Mouse (Mus musculus) gastrocnemius, adult 2 months (tissue): Measurements from ENCODE around the gene Dio3. TPM values are rescaled to one million over a fixed set of nuclear protein-coding genes. Genes with fewer than 3 reads are reported as not detected.

Experiments
- DNase-seq: peaks from one replicate; pipeline ENCODE4 v3.0.0; 2022
- H3K27ac ChIP-seq: fragments of 200-600 bp; 2 replicates; pipeline ENCODE4 v1.8.1; 2022; ENCODE audit warnings: mild to moderate bottlenecking
- H3K4me3 ChIP-seq: fragments of 200-600 bp; 2 replicates; pipeline ENCODE4 v1.8.1; 2022; ENCODE audit warnings: mild to moderate bottlenecking, moderate library complexity
- CTCF ChIP-seq: fragments of 200-600 bp; IDR thresholded peaks from 2 replicates; pipeline ENCODE4 v1.8.1; 2022; ENCODE audit warnings: antibody characterized with exemption, mild to moderate bottlenecking, moderate library complexity
- intact Hi-C: fragments of 180-260 bp; cut with DNase I; formaldehyde crosslinking; loops from one replicate; pipeline ENCODE4 v1.15.1; 2025
- microRNA-seq: library from miRNA; unstranded; fragments of <30 nt; microRNA quantifications from one replicate; pipeline ENCODE4 v1.2.0, GENCODE M21; 2021
- total RNA-seq, 2 experiments: library from RNA; stranded (reverse); gene quantifications; 2 replicates each; pipeline ENCODE4 v1.2.3; 2021

The Dio3 gene
- total RNA-seq, 2 experiments from 2014 or later = 0.43 TPM; not detected in 1

- intact Hi-C loops = no loop called here
- DNase-seq = no peak
- Histone ChIP-seq H3K27ac (no peak overlapping the region), H3K4me3 (no peak overlapping the region)
- TF ChIP-seq CTCF = no peak
Measured at GRCm38 (mm10) chr12:110269686-110270085, 9.2 kb upstream of the Dio3 start.

GRCm38 (mm10) chr12:110276034-110276433 is 2.8 kb upstream of the Dio3 start:
- DNase-seq = no peak
- Histone ChIP-seq H3K4me3 (no peak overlapping the region), H3K27ac (no peak overlapping the region)
- intact Hi-C loops = no loop called here
- TF ChIP-seq CTCF = peak; percentile 9; the same call in 1 of the 2 replicates

- Histone ChIP-seq H3K27ac (peak overlapping the region; percentile 38; the same call in 1 of the 2 replicates), H3K4me3 (peak overlapping the region; percentile 60)
- TF ChIP-seq CTCF = no peak
- DNase-seq = no peak
- intact Hi-C loops = no loop called here
Measured at GRCm38 (mm10) chr12:110277259-110277964, 1.5 kb upstream of the Dio3 start.

GRCm38 (mm10) chr12:110277965-110278307 is 932 bp upstream of the Dio3 start:
- Histone ChIP-seq H3K27ac (peak overlapping the region; percentile 38; the same call in 1 of the 2 replicates), H3K4me3 (peak overlapping the region; percentile 60)
- peak; percentile 32 for TF ChIP-seq CTCF
- intact Hi-C loops = no loop called here
- peak; percentile 46 for DNase-seq

DNA sequence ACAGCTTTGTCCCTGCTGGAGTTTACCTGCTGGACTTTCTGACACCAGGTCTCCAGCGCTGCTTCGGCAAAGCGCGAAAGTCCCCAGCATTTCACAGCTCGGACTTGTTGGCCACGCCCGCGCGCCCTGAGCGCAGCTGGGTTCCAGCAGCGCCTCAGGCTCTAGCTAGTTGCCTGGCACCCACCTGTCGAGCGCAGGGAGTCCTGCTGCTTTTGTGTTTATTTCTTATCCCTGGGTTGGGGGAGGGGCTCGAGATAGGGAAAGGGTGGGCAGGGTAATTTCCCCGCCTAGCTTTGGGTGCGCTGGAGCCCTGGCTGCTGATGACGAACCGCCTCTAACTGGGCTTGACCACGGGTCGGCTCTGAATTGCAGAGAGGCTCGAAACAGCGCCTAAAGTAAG is 1.5 kb downstream of the Dio3 start:
- no peak overlapping the region for H3K4me3 ChIP-seq
- no peak overlapping the region for H3K27ac ChIP-seq
- intact Hi-C loops = no loop called here
- no peak for TF ChIP-seq CTCF
- no peak for DNase-seq

DNA sequence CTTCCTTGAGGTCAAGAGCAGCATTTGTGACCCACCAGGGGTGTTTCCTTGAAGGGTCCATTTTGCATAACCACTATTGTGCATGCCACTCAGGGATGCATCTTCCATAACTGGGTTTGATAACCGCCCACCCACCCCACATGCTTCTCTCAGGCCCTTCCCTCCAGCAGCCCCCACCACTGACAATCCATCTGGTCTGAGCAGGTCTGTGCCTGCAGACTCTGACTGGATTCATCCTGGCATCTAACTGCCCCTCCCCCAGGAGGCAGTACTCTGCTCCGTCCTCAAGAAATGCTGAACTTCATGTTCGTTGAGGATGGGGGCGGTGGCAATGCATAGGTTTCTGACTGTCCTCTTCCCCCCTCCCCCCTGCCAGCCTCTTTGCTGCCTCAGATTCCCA is 4.9 kb downstream of the Dio3 start:
- intact Hi-C loops = no loop called here
- Histone ChIP-seq H3K4me3 (no peak overlapping the region), H3K27ac (no peak overlapping the region)
- TF ChIP-seq CTCF = no peak
- no peak for DNase-seq

DNA sequence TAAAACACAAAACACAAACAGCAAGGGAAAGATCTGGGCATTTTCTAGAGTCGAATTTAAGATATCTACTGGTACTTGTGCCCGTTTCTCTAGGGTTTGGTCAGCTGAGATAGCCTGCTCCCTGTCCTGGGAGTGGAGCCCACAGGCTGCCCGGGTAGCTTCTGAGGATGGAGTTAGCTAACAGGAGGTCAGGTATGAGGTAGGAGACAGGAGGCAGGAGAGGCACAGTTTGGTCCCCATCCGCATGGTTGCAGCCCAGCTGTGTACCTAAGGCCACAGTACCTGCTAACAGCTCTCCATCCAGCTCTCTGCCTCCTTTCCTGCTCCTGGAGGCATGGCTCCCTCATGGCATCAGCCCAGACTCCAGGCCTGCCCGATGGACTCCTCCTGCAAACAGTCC is 13.9 kb downstream of the Dio3 start:
- no peak overlapping the region for H3K27ac ChIP-seq
- DNase-seq = no peak
- intact Hi-C loops = no loop called here

GRCm38 (mm10) chr12:110294891-110295290 is 16.0 kb downstream of the Dio3 start:
- Histone ChIP-seq H3K4me3 (no peak overlapping the region), H3K27ac (no peak overlapping the region)
- intact Hi-C loops = no loop called here
- DNase-seq = no peak
- TF ChIP-seq CTCF = no peak

More for the DNA sequence above, 13.9 kb downstream of the Dio3 start:
- no peak for TF ChIP-seq CTCF
- H3K4me3 ChIP-seq = no peak overlapping the region

- intact Hi-C loops = no loop called here
- TF ChIP-seq CTCF = no peak
- Histone ChIP-seq H3K27ac (no peak overlapping the region), H3K4me3 (no peak overlapping the region)
- DNase-seq = no peak
Measured at GRCm38 (mm10) chr12:110298653-110299052, 19.8 kb downstream of the Dio3 start.

- Histone ChIP-seq H3K27ac (no peak overlapping the region), H3K4me3 (no peak overlapping the region)
- TF ChIP-seq CTCF = no peak
- intact Hi-C loops = no loop called here
- DNase-seq = no peak
Measured at GRCm38 (mm10) chr12:110319696-110320095, 40.8 kb downstream of the Dio3 start.

Small RNA genes lying within 50 kb of the gene (microRNA-seq; reads per million reads assigned to microRNA genes)
- gene Mir1247 = 9.4 reads per million, percentile 6 among the genes with 10 or more reads in this experiment

Other genes with a start within 250 kb of the Dio3 start
- gene Ppp2r5c, start 168.1 kb downstream of the Dio3 start, total RNA-seq = 10 to 100 TPM; 57.9 to 80.9 TPM